Comparison of ENCODE assay signal across 13 mouse cellular contexts in the genomic region with DNA sequence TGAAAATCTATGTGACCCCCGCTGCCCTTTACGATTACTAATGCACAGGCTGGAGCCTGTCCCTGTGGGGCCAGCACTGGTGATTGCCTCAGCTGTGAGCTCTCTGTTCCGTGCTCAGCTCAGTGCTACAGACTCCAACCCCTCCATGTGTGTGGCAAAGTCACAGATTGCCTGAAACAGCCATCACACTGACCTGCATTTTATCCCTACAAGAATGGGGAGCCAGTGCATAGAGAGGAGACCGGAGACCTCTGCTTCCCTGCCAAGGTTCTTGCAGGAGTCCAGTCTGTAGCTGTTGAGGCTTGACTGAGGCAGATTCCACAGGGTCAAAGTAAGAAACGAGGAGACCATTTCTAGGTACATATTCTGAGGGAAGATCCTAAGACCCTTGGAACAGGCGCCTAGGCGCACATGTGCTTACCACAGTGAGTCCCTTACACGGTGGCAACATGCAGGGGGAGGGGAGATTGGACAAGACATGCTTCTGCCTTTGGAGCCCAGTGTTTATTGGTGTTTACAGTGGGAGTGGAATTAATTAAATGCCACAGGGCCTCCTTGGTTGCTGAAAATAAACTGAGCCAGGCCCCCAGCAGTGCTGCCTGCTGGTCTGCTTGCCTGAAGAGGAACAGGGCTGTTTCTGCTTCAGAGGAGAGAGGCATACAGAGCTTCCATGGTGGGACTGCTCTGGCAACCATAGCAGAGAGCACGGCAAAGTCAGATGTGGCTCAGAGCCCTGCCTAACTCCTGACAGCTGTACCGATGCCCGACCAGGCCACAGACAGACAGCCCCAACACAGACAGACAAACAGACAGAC.
DNase-seq lines count a peak whose midpoint lies in the region; ATAC-seq and TF ChIP-seq lines count a peak whose summit lies in the region.
"Had no signal": no experiment of that assay in that cellular context is flagged by ENCODE, and none has a peak within 500 bp of the region (broad histone marks: within the 10 kb centered on the region; RNA-seq: fewer than 3 reads in every experiment).

No protein-coding gene starts in this region.

- no peak overlapping the region for H3K4me3 ChIP-seq in forebrain, postnatal 0 days (ENCODE audit: low read depth, low read length)
- H3K4me3 ChIP-seq in forebrain, embryonic 12.5 days (replicated peaks): no peak overlapping the region
- no peak overlapping the region for H3K4me3 ChIP-seq in midbrain, embryonic 12.5 days
- no peak overlapping the region for H3K4me3 ChIP-seq in midbrain, embryonic 10.5 days
- no peak overlapping the region for H3K4me3 ChIP-seq in hindbrain, embryonic 16.5 days (ENCODE audit: low read length)
- no peak overlapping the region for H3K4me3 ChIP-seq in liver, embryonic 12.5 days
- H3K4me3 ChIP-seq: stomach, embryonic 15.5 days had no signal

- H3K36me3 ChIP-seq in forebrain, postnatal 0 days (ENCODE audit: insufficient read depth): no peaks in the 10 kb centered on the region
- H3K36me3 ChIP-seq in forebrain, embryonic 12.5 days (replicated peaks): no peaks in the 10 kb centered on the region
- no peaks in the 10 kb centered on the region for H3K36me3 ChIP-seq in midbrain, embryonic 12.5 days
- H3K36me3 ChIP-seq in midbrain, embryonic 10.5 days: no peaks in the 10 kb centered on the region
- no peaks in the 10 kb centered on the region for H3K36me3 ChIP-seq in hindbrain, embryonic 16.5 days (ENCODE audit: control insufficient read depth, insufficient read depth, low read length)
- no peaks in the 10 kb centered on the region for H3K36me3 ChIP-seq in liver, embryonic 12.5 days
- H3K36me3 ChIP-seq: stomach, embryonic 15.5 days had no signal

- 69% methylated on average over 11 of the region's 11 CpGs for WGBS in forebrain, postnatal 0 days
- WGBS in forebrain, embryonic 12.5 days: 60% methylated on average over 9 of the region's 11 CpGs
- 66% methylated on average over 11 of the region's 11 CpGs for WGBS in midbrain, embryonic 12.5 days
- 61% methylated on average over 11 of the region's 11 CpGs for WGBS in midbrain, embryonic 10.5 days
- WGBS in hindbrain, embryonic 16.5 days: 56% methylated on average over 11 of the region's 11 CpGs
- 51% methylated on average over 11 of the region's 11 CpGs for WGBS in liver, embryonic 12.5 days (ENCODE audit: insufficient replicate concordance)

- H3K27me3 ChIP-seq in forebrain, postnatal 0 days (ENCODE audit: insufficient read depth, low read length): no peaks in the 10 kb centered on the region
- H3K27me3 ChIP-seq in forebrain, embryonic 12.5 days: no peaks in the 10 kb centered on the region
- no peaks in the 10 kb centered on the region for H3K27me3 ChIP-seq in midbrain, embryonic 12.5 days
- no peaks in the 10 kb centered on the region for H3K27me3 ChIP-seq in midbrain, embryonic 10.5 days (ENCODE audit: low read depth, poor library complexity, severe bottlenecking)
- no peaks in the 10 kb centered on the region for H3K27me3 ChIP-seq in hindbrain, embryonic 16.5 days (replicated peaks; ENCODE audit: control insufficient read depth, insufficient read depth, low read length)
- H3K27me3 ChIP-seq in liver, embryonic 12.5 days (replicated peaks): no peaks in the 10 kb centered on the region
- H3K27me3 ChIP-seq: Patski; stomach, embryonic 15.5 days had no signal

- H3K27ac ChIP-seq in forebrain, postnatal 0 days (ENCODE audit: low read depth, low read length): no peak overlapping the region
- H3K27ac ChIP-seq in forebrain, embryonic 12.5 days: no peak overlapping the region
- no peak overlapping the region for H3K27ac ChIP-seq in midbrain, embryonic 12.5 days (replicated peaks)
- no peak overlapping the region; the same call in 1 of the 2 replicates for H3K27ac ChIP-seq in midbrain, embryonic 10.5 days (replicated peaks)
- no peak overlapping the region for H3K27ac ChIP-seq in hindbrain, embryonic 16.5 days (ENCODE audit: low read depth, low read length)
- H3K27ac ChIP-seq in liver, embryonic 12.5 days: no peak overlapping the region
- H3K27ac ChIP-seq: stomach, embryonic 15.5 days had no signal

- no peak for DNase-seq in forebrain, postnatal 0 days
- no peak for DNase-seq in midbrain, embryonic 10.5 days (ENCODE audit: low spot score)
- DNase-seq in kidney, postnatal 4 days: peak; percentile 18 to 34
- DNase-seq: adrenal gland, adult 2 months; lung, postnatal 4 days had no signal

- no peak overlapping the region for H3K4me2 ChIP-seq in forebrain, postnatal 0 days (ENCODE audit: low read depth)
- no peak overlapping the region for H3K4me2 ChIP-seq in forebrain, embryonic 12.5 days
- no peak overlapping the region for H3K4me2 ChIP-seq in midbrain, embryonic 12.5 days (replicated peaks)
- no peak overlapping the region for H3K4me2 ChIP-seq in hindbrain, embryonic 16.5 days (ENCODE audit: low read length)
- no peak overlapping the region for H3K4me2 ChIP-seq in liver, embryonic 12.5 days
- H3K4me2 ChIP-seq: stomach, embryonic 15.5 days had no signal

- H3K9me3 ChIP-seq in forebrain, postnatal 0 days (ENCODE audit: low read length): no peaks in the 10 kb centered on the region
- H3K9me3 ChIP-seq in forebrain, embryonic 12.5 days: no peaks in the 10 kb centered on the region
- no peaks in the 10 kb centered on the region for H3K9me3 ChIP-seq in midbrain, embryonic 12.5 days
- no peaks in the 10 kb centered on the region for H3K9me3 ChIP-seq in midbrain, embryonic 10.5 days (replicated peaks)
- H3K9me3 ChIP-seq in hindbrain, embryonic 16.5 days (ENCODE audit: control insufficient read depth, low read length): no peaks in the 10 kb centered on the region
- no peaks in the 10 kb centered on the region for H3K9me3 ChIP-seq in liver, embryonic 12.5 days (replicated peaks)
- H3K9me3 ChIP-seq: stomach, embryonic 15.5 days had no signal

- no peak for TF ChIP-seq CTCF in forebrain, postnatal 0 days (IDR thresholded peaks at IDR 0.05; ENCODE audit: low read depth)

- H3K4me1 ChIP-seq in forebrain, postnatal 0 days (ENCODE audit: insufficient read depth): no peaks in the 10 kb centered on the region
- peaks cover 5% of the 10 kb centered on the region; the same call in 1 of the 2 replicates for H3K4me1 ChIP-seq in forebrain, embryonic 12.5 days
- H3K4me1 ChIP-seq in midbrain, embryonic 12.5 days: peaks cover 7% of the 10 kb centered on the region; the same call in 1 of the 2 replicates
- H3K4me1 ChIP-seq in midbrain, embryonic 10.5 days: peaks cover 8% of the 10 kb centered on the region
- no peaks in the 10 kb centered on the region; the same call in 1 of the 2 replicates for H3K4me1 ChIP-seq in hindbrain, embryonic 16.5 days (ENCODE audit: control insufficient read depth, insufficient read depth, low read depth, low read length)
- H3K4me1 ChIP-seq in liver, embryonic 12.5 days: no peaks in the 10 kb centered on the region
- H3K4me1 ChIP-seq: stomach, embryonic 15.5 days had no signal

- H3K9ac ChIP-seq in forebrain, postnatal 0 days: no peak overlapping the region
- no peak overlapping the region for H3K9ac ChIP-seq in forebrain, embryonic 12.5 days
- H3K9ac ChIP-seq in midbrain, embryonic 12.5 days (replicated peaks): no peak overlapping the region
- H3K9ac ChIP-seq in hindbrain, embryonic 16.5 days (ENCODE audit: low read depth, low read length): no peak overlapping the region
- no peak overlapping the region for H3K9ac ChIP-seq in liver, embryonic 12.5 days
- H3K9ac ChIP-seq: stomach, embryonic 15.5 days had no signal

- peak; percentile 27; the same call in 1 of the 2 replicates for ATAC-seq in forebrain, postnatal 0 days
- ATAC-seq in forebrain, embryonic 12.5 days (ENCODE audit: low FRiP score): no peak
- ATAC-seq in midbrain, embryonic 12.5 days (ENCODE audit: low FRiP score, low read depth): 0 out of 2 replicates have a peak, but pooled peaks have one; percentile 27
- peak; percentile 82 for ATAC-seq in hindbrain, embryonic 16.5 days
- no peak for ATAC-seq in liver, embryonic 12.5 days
- ATAC-seq in megakaryocyte, adult 5-6 weeks (ENCODE audit: poor library complexity, severe bottlenecking): no peak
- ATAC-seq: CD4-positive, CD25-positive, alpha-beta regulatory T cell, adult 4 months; Patski had no signal

Comparison
In these comparisons a context has a peak if more than half of its experiments do, and no peak if none do; other contexts are left out.
1. ATAC-seq: peak in forebrain, postnatal 0 days (single experiment), midbrain, embryonic 12.5 days (single experiment) and hindbrain, embryonic 16.5 days (single experiment); none in forebrain, embryonic 12.5 days (single experiment), liver, embryonic 12.5 days (single experiment) and megakaryocyte, adult 5-6 weeks (single experiment).
2. DNase-seq: peak in kidney, postnatal 4 days (2 of 2); none in forebrain, postnatal 0 days (single experiment) and midbrain, embryonic 10.5 days (single experiment).